Mouse (Mus musculus) G1E (cell line): Measurements from ENCODE around the gene Sgf29.

Experiments
- CTCF ChIP-seq: IDR thresholded peaks from 2 replicates; pipeline ENCODE4 v1.5.1; 2012; ENCODE audit warnings: low read depth, low read length, inconsistent platforms, mixed read lengths
- TAL1 ChIP-seq: conservative IDR thresholded peaks from 2 replicates; pipeline ENCODE4 v1.6.1; 2012; ENCODE audit warnings: low read depth, low read length, inconsistent platforms, mixed read lengths

- TF ChIP-seq CTCF (no peak), TAL1 (no peak)
Measured at GRCm38 (mm10) chr7:126691676-126692075, 42.6 kb downstream of the Sgf29 start.
